Mouse (Mus musculus) forebrain, embryonic 12.5 days (tissue): Measurements from ENCODE around the gene Wdr31. TPM values are rescaled to one million over a fixed set of nuclear protein-coding genes. Genes with fewer than 3 reads are reported as not detected.

ENCODE experiments used
- ATAC-seq: fragments of 200-750 bp; cut with Nextera tagmentation; 2 replicates; pipeline ENCODE4 v1.8.0; 2017; ENCODE audit warnings: moderate TSS enrichment; ENCODE audit not compliant: low FRiP score
- H3K27ac ChIP-seq: fragments of 300-500 bp; sonication (generic); 2 replicates; pipeline ENCODE4 v1.5.1; 2016; ENCODE audit warnings: mild to moderate bottlenecking
- H3K27me3 ChIP-seq: fragments of 300-500 bp; sonication (generic); 2 replicates; pipeline ENCODE4 v1.6.1; 2016; ENCODE audit warnings: mild to moderate bottlenecking
- H3K36me3 ChIP-seq: fragments of 300-500 bp; sonication (generic); replicated peaks from 2 replicates; pipeline ENCODE4 v1.6.1; 2016; ENCODE audit warnings: mild to moderate bottlenecking
- H3K4me1 ChIP-seq: fragments of 300-500 bp; sonication (generic); 2 replicates; pipeline ENCODE4 v1.6.1; 2016
- H3K4me2 ChIP-seq: fragments of 300-500 bp; sonication (generic); 2 replicates; pipeline ENCODE4 v1.6.1; 2016; ENCODE audit warnings: mild to moderate bottlenecking, moderate library complexity
- H3K4me3 ChIP-seq: fragments of 300-500 bp; sonication (generic); replicated peaks from 2 replicates; pipeline ENCODE4 v1.5.1; 2016; ENCODE audit warnings: mild to moderate bottlenecking
- H3K9ac ChIP-seq: fragments of 300-500 bp; sonication (generic); 2 replicates; pipeline ENCODE4 v1.6.1; 2016; ENCODE audit warnings: mild to moderate bottlenecking
- H3K9me3 ChIP-seq: fragments of 300-500 bp; sonication (generic); 2 replicates; pipeline ENCODE4 v1.6.1; 2016
- WGBS: fragments of 180-500 bp; shearing (Covaris S2); methylation state at CpG from one replicate; pipeline ENCODE4 v1.1.7; 2016; 5-methylcytosine and 5-hydroxymethylcytosine counted together
- polyA plus RNA-seq: library from polyadenylated mRNA; unstranded; fragments of >200 nt; fragmentation: Nextera tagmentation; extraction: Ambion mirVana; gene quantifications from 2 replicates; pipeline ENCODE4 v1.2.1, GENCODE M21; 2016

Wdr31 gene
- polyA plus RNA-seq, 1 experiment from 2014 or later, result 14.8 TPM

DNA sequence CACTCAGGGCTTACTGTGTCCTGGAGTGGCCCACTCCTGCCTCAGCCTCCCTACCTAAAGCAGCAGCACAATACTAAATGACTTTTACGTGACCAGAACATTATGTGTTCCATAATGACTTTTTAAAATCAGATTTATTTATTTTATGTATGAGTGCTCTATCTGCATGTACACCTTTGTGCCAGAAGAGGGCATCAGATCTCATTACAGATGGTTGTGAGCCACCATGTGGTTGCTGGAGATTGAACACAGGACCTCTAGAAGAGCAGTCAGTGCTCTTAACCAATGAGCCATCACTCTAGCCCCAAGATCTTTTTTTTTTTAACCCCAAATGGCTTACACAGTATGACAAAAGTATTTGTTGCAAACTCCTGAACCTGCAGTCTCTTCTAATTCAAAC is 2.5 kb downstream of the Wdr31 start:
- no peak overlapping the region for H3K4me2 ChIP-seq
- no peaks in the 10 kb centered on the region for H3K9me3 ChIP-seq
- H3K9ac ChIP-seq, result no peak overlapping the region
- no peaks in the 10 kb centered on the region for H3K4me1 ChIP-seq
- H3K4me3 ChIP-seq, result no peak overlapping the region
- peaks cover 5% of the 10 kb centered on the region; the same call in 1 of the 2 replicates for H3K36me3 ChIP-seq
- WGBS, result 87% methylated on average over 1 of the region's 1 CpGs
- no peak overlapping the region for H3K27ac ChIP-seq
- no peak for ATAC-seq
- no peaks in the 10 kb centered on the region for H3K27me3 ChIP-seq

DNA sequence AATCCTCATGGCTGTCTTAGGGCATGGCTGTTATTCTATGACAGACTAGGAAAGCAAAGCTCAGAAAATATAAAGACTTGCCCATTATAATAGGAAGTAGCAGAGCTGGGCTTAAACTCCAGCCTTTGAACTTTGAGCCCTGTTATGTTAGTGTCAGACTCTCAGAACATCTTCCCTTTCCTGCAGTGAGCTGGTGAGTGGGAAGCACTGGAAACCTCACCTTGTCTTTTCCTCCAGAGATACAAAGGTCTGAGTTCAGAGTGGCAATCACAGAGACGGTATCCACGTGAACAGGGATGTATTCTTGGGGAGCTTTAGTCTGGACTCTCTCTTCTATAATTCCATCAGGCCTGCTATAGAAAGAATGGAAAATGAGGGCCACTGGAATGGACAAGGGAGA is 7.6 kb downstream of the Wdr31 start:
- no peaks in the 10 kb centered on the region for H3K4me1 ChIP-seq
- H3K9me3 ChIP-seq, result no peaks in the 10 kb centered on the region
- H3K27me3 ChIP-seq, result no peaks in the 10 kb centered on the region
- ATAC-seq, result no peak
- no peak overlapping the region for H3K9ac ChIP-seq
- no peak overlapping the region for H3K4me2 ChIP-seq
- H3K4me3 ChIP-seq, result no peak overlapping the region
- WGBS, result 90% methylated on average over 2 of the region's 2 CpGs
- H3K27ac ChIP-seq, result no peak overlapping the region
- H3K36me3 ChIP-seq, result peaks cover 16% of the 10 kb centered on the region

DNA sequence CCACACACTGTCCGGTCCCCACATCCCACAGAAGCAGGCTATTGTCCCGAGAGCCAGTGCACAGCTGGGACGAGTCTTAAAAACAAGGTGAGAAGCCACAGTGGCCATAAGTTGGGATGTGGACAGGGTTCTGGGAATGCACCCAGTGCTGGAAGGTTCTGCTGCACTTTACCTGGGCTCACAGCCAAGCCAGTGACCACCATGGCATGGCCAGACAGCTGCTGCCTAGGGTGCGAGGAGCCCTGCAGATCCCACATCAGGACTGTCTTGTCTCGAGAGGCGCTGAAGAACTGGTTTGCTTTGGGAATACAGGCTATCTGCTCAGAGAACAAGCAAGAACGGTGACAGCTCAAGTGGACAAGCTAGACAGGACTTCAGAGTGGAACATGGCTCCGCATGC is 10.3 kb downstream of the Wdr31 start:
- no peak for ATAC-seq
- WGBS, result 94% methylated on average over 8 of the region's 8 CpGs
- H3K9ac ChIP-seq, result no peak overlapping the region
- H3K4me1 ChIP-seq, result no peaks in the 10 kb centered on the region
- H3K27ac ChIP-seq, result no peak overlapping the region
- peaks cover 21% of the 10 kb centered on the region for H3K36me3 ChIP-seq
- no peaks in the 10 kb centered on the region for H3K27me3 ChIP-seq
- H3K4me2 ChIP-seq, result no peak overlapping the region
- H3K9me3 ChIP-seq, result no peaks in the 10 kb centered on the region
- H3K4me3 ChIP-seq, result no peak overlapping the region

DNA sequence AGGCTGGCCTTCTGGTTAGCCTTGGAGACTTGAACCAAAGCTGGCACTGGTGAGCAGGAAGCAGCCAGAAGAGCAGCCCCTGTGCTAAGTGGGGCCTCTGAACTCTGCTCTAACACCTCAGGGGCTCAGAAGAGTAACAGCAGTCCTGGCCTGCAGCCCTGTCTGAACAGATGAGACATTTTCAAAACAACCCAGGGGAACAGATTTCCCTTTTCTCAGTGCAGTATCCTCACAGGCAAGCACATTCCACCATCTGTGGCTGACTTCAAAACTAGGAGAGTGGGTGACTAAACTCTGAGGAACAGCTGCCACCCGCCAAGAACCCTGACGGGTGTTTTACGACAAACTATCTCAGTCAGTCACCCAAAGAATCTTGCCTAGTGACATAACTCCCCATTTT is 11.6 kb downstream of the Wdr31 start:
- Histone ChIP-seq H3K4me3 (no peak overlapping the region), H3K27me3 (no peaks in the 10 kb centered on the region), H3K36me3 (peaks cover 21% of the 10 kb centered on the region), H3K9me3 (no peaks in the 10 kb centered on the region), H3K4me2 (no peak overlapping the region), H3K4me1 (no peaks in the 10 kb centered on the region), H3K27ac (no peak overlapping the region), H3K9ac (no peak overlapping the region)
- 93% methylated on average over 3 of the region's 3 CpGs for WGBS
- no peak for ATAC-seq

DNA sequence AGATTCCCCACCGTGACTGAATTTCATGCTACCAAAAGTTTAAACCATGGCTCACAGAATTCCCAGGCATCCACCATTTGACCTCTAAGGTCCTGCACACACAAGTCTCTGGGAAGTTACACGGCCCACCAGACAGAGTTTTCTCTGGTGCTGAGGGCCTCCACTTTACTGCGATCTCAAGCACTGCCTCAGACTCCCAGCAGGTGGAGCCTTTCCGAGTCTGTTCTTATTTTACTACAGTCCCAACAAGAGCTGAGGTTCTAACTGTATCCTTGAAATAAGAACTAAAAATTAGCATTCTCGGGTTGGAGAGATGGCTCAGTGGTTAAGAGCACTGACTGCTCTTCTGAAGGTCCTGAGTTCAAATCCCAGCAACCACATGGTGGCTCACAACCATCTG is 15.7 kb downstream of the Wdr31 start:
- H3K27me3 ChIP-seq, result no peaks in the 10 kb centered on the region
- no peak overlapping the region for H3K9ac ChIP-seq
- no peaks in the 10 kb centered on the region for H3K4me1 ChIP-seq
- peaks cover 5% of the 10 kb centered on the region for H3K36me3 ChIP-seq
- H3K4me3 ChIP-seq, result no peak overlapping the region
- 68% methylated on average over 5 of the region's 5 CpGs for WGBS
- no peak for ATAC-seq
- H3K4me2 ChIP-seq, result no peak overlapping the region
- no peaks in the 10 kb centered on the region for H3K9me3 ChIP-seq
- H3K27ac ChIP-seq, result no peak overlapping the region

DNA sequence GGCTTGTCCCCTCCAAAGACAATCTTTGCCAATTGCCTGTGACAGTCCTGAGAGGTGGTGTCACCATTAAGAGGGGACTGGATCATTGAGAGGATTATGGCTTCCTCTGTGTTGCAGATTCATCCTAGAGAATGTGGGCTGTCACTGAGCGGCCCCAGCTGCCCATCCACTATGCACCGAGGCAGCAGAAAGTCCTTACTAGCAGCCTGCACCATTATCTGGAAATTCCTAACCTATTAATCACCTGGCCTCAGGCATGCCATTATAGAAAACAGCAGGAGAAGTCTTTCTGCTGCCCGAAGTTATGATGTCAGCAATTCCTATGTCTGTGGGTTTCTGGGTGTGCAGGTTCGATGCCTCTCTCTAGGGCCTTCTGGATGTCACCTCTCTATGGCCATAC is 29.7 kb downstream of the Wdr31 start:
- no peaks in the 10 kb centered on the region for H3K36me3 ChIP-seq
- H3K4me1 ChIP-seq, result no peaks in the 10 kb centered on the region
- no peaks in the 10 kb centered on the region for H3K27me3 ChIP-seq
- no peak overlapping the region for H3K4me2 ChIP-seq
- no peaks in the 10 kb centered on the region for H3K9me3 ChIP-seq
- no peak overlapping the region for H3K9ac ChIP-seq
- WGBS, result 81% methylated on average over 4 of the region's 4 CpGs
- H3K4me3 ChIP-seq, result no peak overlapping the region
- ATAC-seq, result no peak
- no peak overlapping the region for H3K27ac ChIP-seq

DNA sequence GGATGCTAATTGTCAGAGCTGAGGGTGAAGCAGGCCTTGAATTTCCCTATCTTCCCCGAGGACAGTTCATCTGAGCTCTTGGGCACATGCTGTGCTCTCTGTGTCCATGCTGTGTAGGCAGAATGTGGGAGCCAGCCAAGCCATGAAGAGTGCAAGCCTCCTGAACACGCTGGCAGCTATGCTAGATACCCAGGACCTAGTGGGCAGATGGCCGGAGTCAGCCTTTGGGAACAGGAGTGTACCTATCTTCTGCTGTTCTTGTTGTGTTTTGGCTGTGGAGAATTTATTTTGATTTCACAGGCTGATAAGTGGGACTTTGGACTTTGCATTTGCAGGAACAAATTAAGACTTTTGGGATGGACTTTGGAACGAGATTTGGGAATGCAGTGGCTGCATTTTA is 30.2 kb downstream of the Wdr31 start:
- Histone ChIP-seq H3K9me3 (no peaks in the 10 kb centered on the region), H3K36me3 (no peaks in the 10 kb centered on the region), H3K27ac (no peak overlapping the region), H3K4me1 (no peaks in the 10 kb centered on the region), H3K27me3 (no peaks in the 10 kb centered on the region), H3K9ac (no peak overlapping the region), H3K4me3 (no peak overlapping the region), H3K4me2 (no peak overlapping the region)
- ATAC-seq, result no peak
- 77% methylated on average over 4 of the region's 4 CpGs for WGBS

DNA sequence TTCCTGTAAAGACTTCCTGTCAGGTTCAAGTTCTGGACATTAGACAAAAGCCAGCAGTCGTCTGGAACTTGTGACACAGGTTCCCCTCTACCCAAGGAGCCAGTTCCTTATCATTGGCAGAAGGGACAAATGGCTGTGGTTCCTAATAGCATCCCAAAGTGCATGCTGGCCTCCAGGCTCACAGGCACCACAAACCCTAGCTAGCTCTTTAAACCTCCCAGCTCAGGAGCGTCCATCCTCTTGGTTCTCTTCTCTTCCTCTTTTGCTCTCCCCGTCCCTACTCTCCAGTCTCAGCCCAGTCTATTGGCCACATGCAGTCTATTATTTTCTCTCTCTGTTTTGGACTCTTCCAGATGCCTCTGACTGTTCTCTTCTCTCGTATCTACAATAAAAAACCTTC is 30.9 kb downstream of the Wdr31 start:
- no peaks in the 10 kb centered on the region for H3K4me1 ChIP-seq
- H3K36me3 ChIP-seq, result no peaks in the 10 kb centered on the region
- no peak for ATAC-seq
- H3K27me3 ChIP-seq, result no peaks in the 10 kb centered on the region
- H3K9ac ChIP-seq, result no peak overlapping the region
- no peaks in the 10 kb centered on the region for H3K9me3 ChIP-seq
- no peak overlapping the region for H3K27ac ChIP-seq
- H3K4me2 ChIP-seq, result no peak overlapping the region
- no peak overlapping the region for H3K4me3 ChIP-seq
- WGBS, result 59% methylated on average over 4 of the region's 4 CpGs

DNA sequence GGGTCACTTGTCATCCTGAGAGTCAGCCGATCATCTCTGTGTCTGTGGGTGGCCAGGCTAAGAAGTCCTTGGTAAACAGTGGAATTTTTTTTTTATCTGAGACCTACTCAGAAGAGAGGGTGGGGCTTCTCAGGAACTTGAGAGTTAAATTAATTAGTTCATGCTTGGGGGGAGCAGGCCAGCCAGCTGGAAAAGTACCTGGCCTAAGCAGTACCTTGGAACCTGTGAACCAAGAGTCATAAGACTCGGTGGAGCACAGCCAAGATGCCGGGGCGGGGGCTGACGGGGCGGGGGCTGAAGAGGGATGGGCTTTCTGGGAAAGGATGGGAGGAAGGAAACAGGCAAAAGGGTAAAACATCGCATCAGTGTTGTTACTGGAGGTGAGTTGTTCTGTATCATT is 32.8 kb downstream of the Wdr31 start:
- no peak for ATAC-seq
- Histone ChIP-seq H3K9ac (no peak overlapping the region), H3K4me3 (no peak overlapping the region), H3K27ac (no peak overlapping the region), H3K4me1 (no peaks in the 10 kb centered on the region), H3K27me3 (no peaks in the 10 kb centered on the region), H3K9me3 (no peaks in the 10 kb centered on the region), H3K4me2 (no peak overlapping the region), H3K36me3 (no peaks in the 10 kb centered on the region)
- WGBS, result 88% methylated on average over 7 of the region's 7 CpGs

DNA sequence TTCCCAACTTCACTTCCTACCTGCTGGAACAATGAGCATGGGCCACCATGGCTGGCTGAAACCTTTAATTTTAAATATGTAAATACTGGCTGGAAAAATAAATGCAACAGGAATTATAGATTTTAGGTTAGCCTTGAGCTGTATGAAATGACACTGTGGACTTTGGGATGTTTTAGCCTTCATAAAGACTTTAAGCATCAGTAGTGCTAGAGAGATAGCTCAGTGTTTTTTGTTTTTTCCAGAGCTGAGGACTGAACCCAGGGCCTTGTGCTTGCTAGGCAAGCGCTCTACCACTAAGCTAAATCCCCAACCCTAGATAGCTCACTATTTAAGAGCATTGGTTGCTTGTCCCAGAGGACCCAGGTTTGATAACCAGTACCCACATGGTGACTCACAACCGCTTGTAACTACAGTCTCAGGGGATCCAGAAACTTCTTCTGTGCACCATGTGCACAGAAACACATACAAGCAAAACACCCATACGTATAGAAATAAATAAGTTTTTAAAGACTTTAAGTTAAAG is 33.4 kb downstream of the Wdr31 start:
- Histone ChIP-seq H3K27me3 (no peaks in the 10 kb centered on the region), H3K9ac (no peak overlapping the region), H3K4me3 (no peak overlapping the region), H3K4me1 (no peaks in the 10 kb centered on the region), H3K4me2 (no peak overlapping the region), H3K27ac (no peak overlapping the region), H3K9me3 (no peaks in the 10 kb centered on the region), H3K36me3 (no peaks in the 10 kb centered on the region)
- WGBS, result 87% methylated on average over 3 of the region's 3 CpGs
- no peak for ATAC-seq

DNA sequence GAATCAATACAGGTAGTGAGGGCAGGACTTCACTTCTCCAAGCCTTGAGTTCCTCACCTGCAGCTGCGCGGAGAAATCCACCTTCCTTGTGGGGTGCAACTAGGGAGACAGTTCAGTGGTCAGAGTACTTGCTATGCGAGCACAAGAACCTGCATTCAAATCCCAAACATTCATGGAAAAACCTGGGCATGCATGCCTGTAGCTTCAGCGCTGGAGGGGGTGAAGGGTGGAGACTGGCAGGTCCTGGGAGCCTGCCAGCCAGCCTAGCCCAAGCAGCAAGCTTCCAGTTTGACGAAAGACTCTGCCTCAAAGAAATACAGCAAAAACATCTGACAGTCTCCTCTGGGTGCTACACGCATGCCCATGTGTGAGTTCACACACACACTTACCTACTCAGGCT is 35.6 kb downstream of the Wdr31 start, which contains the start of gene Rnf183:
Gene Rnf183, minus strand, starts transcription at position 172 of the 400 bp plus-strand sequence.
- no peak for ATAC-seq

DNA sequence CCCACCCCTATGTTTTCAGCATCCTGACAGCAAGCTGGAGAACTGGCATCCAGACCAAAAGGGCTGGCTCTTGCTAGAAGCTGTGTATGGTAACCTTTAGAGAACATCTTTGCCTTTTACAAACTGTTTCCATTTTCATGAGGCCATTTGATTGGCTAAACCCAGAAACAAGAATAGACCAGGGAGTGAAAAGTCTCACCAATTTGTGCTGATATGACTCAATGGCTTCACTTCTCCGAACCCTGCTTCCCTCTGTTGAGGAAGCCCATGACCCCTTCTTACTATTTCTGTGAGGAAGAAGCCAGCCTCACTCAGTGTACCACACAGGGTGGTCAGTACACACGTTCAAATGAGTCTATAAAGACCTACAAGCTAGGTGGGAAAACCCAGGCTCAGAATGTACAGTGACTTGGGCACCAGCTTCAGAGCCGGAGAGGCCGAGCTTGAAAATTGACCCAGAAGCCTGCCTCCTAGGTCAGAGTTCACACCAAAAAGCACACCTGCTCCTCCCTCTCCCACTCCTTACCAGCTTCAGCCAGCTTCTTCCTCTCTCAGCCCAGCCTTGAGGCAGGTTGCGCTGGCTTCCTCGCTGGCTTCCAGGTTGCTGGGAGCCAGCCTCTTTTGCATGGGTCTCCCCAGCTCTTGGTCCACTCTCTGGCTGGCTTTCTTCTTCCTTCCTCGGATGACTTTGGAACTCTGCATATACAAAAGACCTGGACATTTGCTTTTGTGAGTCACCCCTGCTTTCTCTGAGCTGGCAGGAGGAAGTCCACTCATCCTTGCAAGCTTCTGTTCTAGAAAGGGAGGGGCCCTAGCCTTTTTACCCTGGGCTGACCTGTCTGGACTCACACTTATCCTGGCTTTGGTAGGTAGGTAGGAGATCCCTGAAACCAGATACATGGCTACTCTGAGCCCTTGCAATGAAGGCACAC is 36.5 kb downstream of the Wdr31 start:
- Histone ChIP-seq H3K27me3 (no peaks in the 10 kb centered on the region), H3K27ac (no peak overlapping the region), H3K4me1 (no peaks in the 10 kb centered on the region), H3K4me3 (no peak overlapping the region), H3K9ac (no peak overlapping the region), H3K9me3 (no peaks in the 10 kb centered on the region), H3K4me2 (no peak overlapping the region), H3K36me3 (no peaks in the 10 kb centered on the region)
- ATAC-seq, result no peak
- WGBS, result 79% methylated on average over 7 of the region's 7 CpGs

More for the DNA sequence above, 35.6 kb downstream of the Wdr31 start, which contains the start of gene Rnf183:
- no peak within 1 kb of the TSS for H3K4me3 ChIP-seq
- H3K27ac ChIP-seq, result no peak within 1 kb of the TSS
- H3K9ac ChIP-seq, result no peak within 1 kb of the TSS
- H3K27me3 ChIP-seq, result no peaks in the 10 kb centered on the region
- WGBS, result 88% methylated on average over 6 of the region's 6 CpGs
- no peaks in the 10 kb centered on the region for H3K9me3 ChIP-seq
- no peaks in the 10 kb centered on the region for H3K36me3 ChIP-seq
- H3K4me2 ChIP-seq, result no peak within 1 kb of the TSS
- H3K4me1 ChIP-seq, result no peaks in the 10 kb centered on the region

DNA sequence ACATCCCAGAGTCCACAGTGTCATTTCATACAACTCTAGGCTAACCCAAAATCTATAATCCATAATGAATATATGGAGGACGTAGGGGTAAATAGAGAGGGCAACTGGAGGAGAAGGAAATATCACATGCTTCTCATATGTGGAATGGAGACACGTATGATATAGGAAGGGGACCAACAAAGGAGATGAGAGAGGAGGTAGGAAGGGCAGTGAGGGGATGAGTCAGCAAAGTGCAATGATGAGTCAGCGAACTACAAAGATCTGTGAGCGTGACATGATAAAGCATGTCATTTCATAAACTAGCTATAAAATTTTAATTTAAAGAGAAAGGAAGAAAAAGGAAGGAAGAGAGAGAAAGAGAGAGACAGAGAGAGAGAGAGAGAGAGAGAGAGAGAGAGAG is 39.2 kb downstream of the Wdr31 start:
- Histone ChIP-seq H3K27ac (no peak overlapping the region), H3K36me3 (no peaks in the 10 kb centered on the region), H3K4me2 (no peak overlapping the region), H3K4me1 (no peaks in the 10 kb centered on the region), H3K27me3 (no peaks in the 10 kb centered on the region), H3K4me3 (no peak overlapping the region), H3K9me3 (no peaks in the 10 kb centered on the region), H3K9ac (no peak overlapping the region)
- no peak for ATAC-seq
- 86% methylated on average over 4 of the region's 4 CpGs for WGBS
